Mouse (Mus musculus) CH12.LX (cell line): ENCODE measurements around the gene Mipep.

Experiments
- CHD1 ChIP-seq: IDR thresholded peaks from 2 replicates; pipeline ENCODE4 v1.6.1; 2012; ENCODE audit warnings: low read depth, low read length, improper control_type of control experiment, inconsistent platforms
- CTCF ChIP-seq, 2 experiments: IDR thresholded peaks in 1 of 2; conservative IDR thresholded peaks in 1 of 2; 2 replicates each; pipeline ENCODE4 v1.5.1; 2011 to 2012; ENCODE audit warnings: low read depth in 2 of 2, low read length in 2 of 2, improper control_type of control experiment in 1 of 2, inconsistent platforms in 1 of 2, mild to moderate bottlenecking in 1 of 2, moderate library complexity in 1 of 2
- KAT2A ChIP-seq: IDR thresholded peaks from 2 replicates; pipeline ENCODE4 v1.6.1; 2012; ENCODE audit warnings: low read length, improper control_type of control experiment, inconsistent platforms; ENCODE audit not compliant: insufficient replicate concordance
- MEF2A ChIP-seq: IDR thresholded peaks from 2 replicates; pipeline ENCODE4 v1.6.1; 2014; ENCODE audit warnings: low read depth, mild to moderate bottlenecking, inconsistent platforms, low read length, improper control_type of control experiment, borderline replicate concordance
- POLR2A ChIP-seq: IDR thresholded peaks from 2 replicates; pipeline ENCODE4 v1.6.1; 2011; ENCODE audit warnings: low read depth, mild to moderate bottlenecking, improper control_type of control experiment, low read length
- RCOR1 ChIP-seq: conservative IDR thresholded peaks from 2 replicates; pipeline ENCODE4 v1.6.1; 2012; ENCODE audit warnings: low read depth, mild to moderate bottlenecking, inconsistent platforms, low read length, improper control_type of control experiment

DNA sequence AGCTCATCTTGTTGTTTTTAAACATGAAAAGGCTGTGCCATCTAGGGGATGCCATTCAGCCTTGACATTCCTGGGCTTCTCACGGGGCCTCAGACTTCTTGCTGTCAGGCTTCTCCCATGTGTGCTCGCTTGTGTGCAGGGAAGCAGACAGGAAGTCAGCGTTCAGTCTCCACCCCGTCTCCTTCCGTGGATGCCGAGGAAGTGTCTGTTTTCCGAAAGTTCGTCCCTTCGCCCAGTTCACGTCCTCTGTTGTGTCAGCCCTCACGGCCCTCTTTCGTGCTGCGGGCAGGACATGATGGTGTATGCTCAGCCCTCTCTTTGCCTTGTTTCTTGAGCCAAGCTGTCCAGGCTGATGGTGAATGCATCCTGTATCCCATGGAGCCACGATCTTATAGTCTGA lies 65.7 kb downstream of the Mipep start:
- TF ChIP-seq KAT2A, result no peak
- no peak for TF ChIP-seq MEF2A
- TF ChIP-seq RCOR1, result no peak
- TF ChIP-seq CTCF (conservative IDR thresholded peaks at IDR 0.05 in 1 of 2, IDR thresholded peaks at IDR 0.05 in 1 of 2; ENCODE audit: low read depth in 2 of 2, low read length in 2 of 2), result no peak
- no peak for TF ChIP-seq POLR2A
- TF ChIP-seq CHD1, result no peak
